Mouse (Mus musculus) B cell, adult 67 days (primary cell): ENCODE results near the gene Rhox4b. TPM values are rescaled to one million over a fixed set of nuclear protein-coding genes. Genes with fewer than 3 reads are reported as not detected.

Experiments used
- total RNA-seq, 2 experiments: library from RNA; stranded (reverse); gene quantifications; 4 replicates each; pipeline ENCODE4 v1.2.4; 2023

Gene Rhox4b
- not detected for total RNA-seq

DNA sequence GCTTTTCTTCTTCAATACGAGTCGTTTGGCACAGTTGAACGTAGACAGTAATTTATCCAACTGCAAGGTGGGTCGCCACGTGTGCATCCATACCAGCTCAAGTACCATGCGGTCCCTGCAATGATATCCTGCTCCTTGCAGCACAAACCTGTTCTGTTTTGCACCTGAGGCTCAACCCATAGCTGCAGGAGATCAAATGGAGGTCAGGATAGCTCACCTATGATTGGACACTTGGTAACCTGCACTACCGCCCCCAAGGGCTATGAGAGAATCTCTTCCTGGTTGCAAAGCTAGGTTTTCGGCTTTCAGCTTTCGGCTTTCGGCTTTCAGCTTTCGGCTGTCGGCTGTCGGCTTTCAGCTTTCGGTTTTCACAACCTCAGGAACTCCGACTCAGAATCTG, at the start of gene Rhox4b:
Rhox4b (plus strand) TSS at position 301 of the 400 bp plus-strand sequence.

DNA sequence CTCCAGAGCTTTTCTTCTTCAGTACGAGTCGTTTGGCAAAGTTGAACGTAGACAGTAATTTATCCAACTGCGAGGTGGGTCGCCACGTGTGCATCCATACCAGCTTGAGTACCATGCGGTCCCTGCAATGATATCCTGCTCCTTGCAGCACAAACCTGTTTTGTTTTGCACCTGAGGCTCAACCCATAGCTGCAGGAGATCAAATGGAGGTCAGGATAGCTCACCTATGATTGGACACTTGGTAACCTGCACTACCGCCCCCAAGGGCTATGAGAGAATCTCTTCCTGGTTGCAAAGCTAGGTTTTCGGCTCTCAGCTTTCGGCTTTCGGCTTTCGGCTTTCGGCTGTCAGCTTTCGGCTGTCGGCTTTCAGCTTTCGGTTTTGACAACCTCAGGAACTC, 41.7 kb upstream of the Rhox4b start, which contains the start of gene Rhox4a2:
Rhox4a2 (plus strand) TSS at position 301 of the 400 bp plus-strand sequence.

DNA sequence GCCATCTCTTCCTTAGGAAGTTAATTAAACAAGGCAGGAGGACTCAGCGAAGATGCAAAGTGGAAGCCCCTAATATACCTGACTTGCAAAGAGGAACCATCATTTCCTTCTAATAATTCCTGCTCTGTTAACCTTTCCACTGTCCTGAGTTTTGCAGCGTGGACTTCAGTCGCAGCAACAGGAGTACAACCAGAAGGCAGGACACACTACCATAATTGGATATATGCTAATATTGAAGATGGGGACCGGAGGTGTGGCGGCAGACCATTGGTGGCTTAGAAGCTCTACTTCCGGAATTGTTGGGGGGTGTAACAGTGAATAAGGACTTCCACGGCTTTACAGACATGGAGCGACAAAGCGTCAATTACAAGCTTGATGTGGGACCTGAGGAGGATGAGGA, 20.5 kb upstream of the Rhox4b start, which contains the start of gene Rhox2b:
Rhox2b (plus strand) TSS at position 301 of the 400 bp plus-strand sequence.

DNA sequence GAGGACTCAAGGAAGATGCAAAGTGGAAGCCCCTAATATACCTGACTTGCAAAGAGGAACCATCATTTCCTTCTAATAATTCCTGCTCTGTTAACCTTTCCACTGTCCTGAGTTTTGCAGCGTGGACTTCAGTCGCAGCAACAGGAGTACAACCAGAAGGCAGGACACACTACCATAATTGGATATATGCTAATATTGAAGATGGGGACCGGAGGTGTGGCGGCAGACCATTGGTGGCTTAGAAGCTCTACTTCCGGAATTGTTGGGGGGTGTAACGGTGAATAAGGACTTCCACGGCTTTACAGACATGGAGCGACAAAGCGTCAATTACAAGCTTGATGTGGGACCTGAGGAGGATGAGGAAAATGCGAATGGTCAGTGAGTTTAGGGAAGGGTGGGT, 21.1 kb downstream of the Rhox4b start, which contains the start of gene Rhox2c:
Rhox2c (plus strand) TSS at position 301 of the 400 bp plus-strand sequence.

GRCm38 (mm10) chrX:37458285-37458684, 26.0 kb downstream of the Rhox4b start, which contains the start of gene Rhox3c:
Gene Rhox3c (plus strand): TSS chrX:37458585.

DNA sequence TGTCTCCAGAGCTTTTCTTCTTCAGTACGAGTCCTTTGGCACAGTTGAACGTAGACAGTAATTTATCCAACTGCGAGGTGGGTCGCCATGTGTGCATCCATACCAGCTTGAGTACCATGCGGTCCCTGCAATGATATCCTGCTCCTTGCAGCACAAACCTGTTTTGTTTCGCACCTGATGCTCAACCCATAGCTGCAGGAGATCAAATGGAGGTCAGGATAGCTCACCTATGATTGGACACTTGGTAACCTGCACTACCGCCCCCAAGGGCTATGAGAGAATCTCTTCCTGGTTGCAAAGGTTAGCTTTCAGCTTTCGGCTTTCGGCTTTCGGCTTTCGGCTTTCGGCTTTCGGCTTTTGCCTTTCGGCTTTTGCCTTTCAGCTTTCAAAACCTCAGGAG, 47.7 kb downstream of the Rhox4b start, which contains the start of gene Rhox4c:
Rhox4c (plus strand) TSS at position 301 of the 400 bp plus-strand sequence.

Other genes starting within 250 kb of the Rhox4b start
- 10 to 100 TPM; 83.4 to 91.6 TPM for gene Ndufa1, start 241.3 kb upstream of the Rhox4b start, total RNA-seq
- 1 to 10 TPM; 1.5 to 2.2 TPM for gene Rnf113a1, start 241.2 kb upstream of the Rhox4b start, total RNA-seq
- not detected for gene Gm9, start 221.5 kb upstream of the Rhox4b start, total RNA-seq
- not detected for gene Rhox1, start 210.2 kb upstream of the Rhox4b start, total RNA-seq
- gene Rhox2a, start 187.5 kb upstream of the Rhox4b start, total RNA-seq = not detected
- not detected for gene Rhox3a, start 182.6 kb upstream of the Rhox4b start, total RNA-seq
- gene Rhox4a, start 167.2 kb upstream of the Rhox4b start, total RNA-seq = not detected
- gene Rhox3a2, start 52.5 kb upstream of the Rhox4b start, total RNA-seq = not detected
- gene Rhox4a2, start 41.6 kb upstream of the Rhox4b start, total RNA-seq = not detected
- not detected for gene Rhox2b, start 20.4 kb upstream of the Rhox4b start, total RNA-seq
- gene Rhox2c, start 21.2 kb downstream of the Rhox4b start, total RNA-seq = not detected
- gene Rhox3c, start 26.1 kb downstream of the Rhox4b start, total RNA-seq = not detected
- gene Rhox4c, start 47.8 kb downstream of the Rhox4b start, total RNA-seq = not detected
- gene Rhox2d, start 60.9 kb downstream of the Rhox4b start, total RNA-seq = not detected
- gene Rhox4d, start 81.9 kb downstream of the Rhox4b start, total RNA-seq = not detected
- gene Rhox2e, start 98.0 kb downstream of the Rhox4b start, total RNA-seq = not detected
- gene Rhox3e, start 109.5 kb downstream of the Rhox4b start, total RNA-seq = not detected
- not detected for gene Rhox4e, start 124.9 kb downstream of the Rhox4b start, total RNA-seq
- not detected for gene Rhox2f, start 138.9 kb downstream of the Rhox4b start, total RNA-seq
- gene Rhox3f, start 148.5 kb downstream of the Rhox4b start, total RNA-seq = not detected
- not detected for gene Rhox4f, start 175.2 kb downstream of the Rhox4b start, total RNA-seq
- not detected for gene Rhox3g, start 196.1 kb downstream of the Rhox4b start, total RNA-seq
- gene Rhox2g, start 211.0 kb downstream of the Rhox4b start, total RNA-seq = not detected
- gene Rhox4g, start 218.8 kb downstream of the Rhox4b start, total RNA-seq = not detected
- not detected for gene Rhox3h, start 236.3 kb downstream of the Rhox4b start, total RNA-seq
- not detected for gene Rhox2h, start 240.8 kb downstream of the Rhox4b start, total RNA-seq